Mouse (Mus musculus): ENCODE data around the gene Bet1l.

Bet1l gene

DNA sequence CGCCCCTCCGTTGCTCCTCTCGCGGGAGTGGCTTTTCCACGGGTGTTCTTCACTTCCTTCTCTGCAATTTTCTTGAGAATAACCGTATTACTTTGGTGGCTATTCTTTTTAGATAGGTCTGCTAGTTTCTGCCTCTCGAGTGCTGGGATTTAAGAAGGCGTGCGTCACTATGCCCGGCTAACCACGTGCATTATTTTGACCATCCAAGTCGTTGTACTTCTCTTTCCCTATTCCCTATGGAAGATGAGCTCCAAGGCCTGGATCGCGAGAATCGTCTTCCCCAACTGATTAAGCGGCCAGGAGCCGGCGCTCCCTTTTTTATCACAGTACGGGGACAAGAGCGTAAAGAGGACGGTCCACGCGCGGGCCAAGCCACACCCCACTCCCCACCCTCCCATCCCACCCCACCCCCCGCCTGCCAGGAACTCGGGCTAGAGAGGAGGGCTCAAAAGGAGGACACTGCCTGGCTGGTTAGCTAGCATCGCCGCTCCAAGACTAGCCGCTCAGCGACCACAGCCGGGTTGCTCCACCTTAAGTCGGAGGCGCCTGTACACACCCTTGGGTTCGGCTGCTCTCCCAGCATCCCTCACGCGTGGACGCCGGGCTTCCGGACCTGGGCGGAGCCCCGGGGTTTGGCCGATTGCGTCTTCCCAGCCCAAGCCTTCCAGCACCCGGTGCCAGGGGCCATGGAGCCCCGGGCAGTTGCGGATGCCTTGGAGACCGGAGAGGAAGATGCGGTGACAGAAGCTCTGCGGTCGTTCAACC lies 410 bp downstream of the Bet1l start, which contains the start of gene Ric8a:
Gene Ric8a (plus strand): TSS at position 173 of the 765 bp plus-strand sequence.
- DNase-seq, result peak; percentile 78 to 84

DNA sequence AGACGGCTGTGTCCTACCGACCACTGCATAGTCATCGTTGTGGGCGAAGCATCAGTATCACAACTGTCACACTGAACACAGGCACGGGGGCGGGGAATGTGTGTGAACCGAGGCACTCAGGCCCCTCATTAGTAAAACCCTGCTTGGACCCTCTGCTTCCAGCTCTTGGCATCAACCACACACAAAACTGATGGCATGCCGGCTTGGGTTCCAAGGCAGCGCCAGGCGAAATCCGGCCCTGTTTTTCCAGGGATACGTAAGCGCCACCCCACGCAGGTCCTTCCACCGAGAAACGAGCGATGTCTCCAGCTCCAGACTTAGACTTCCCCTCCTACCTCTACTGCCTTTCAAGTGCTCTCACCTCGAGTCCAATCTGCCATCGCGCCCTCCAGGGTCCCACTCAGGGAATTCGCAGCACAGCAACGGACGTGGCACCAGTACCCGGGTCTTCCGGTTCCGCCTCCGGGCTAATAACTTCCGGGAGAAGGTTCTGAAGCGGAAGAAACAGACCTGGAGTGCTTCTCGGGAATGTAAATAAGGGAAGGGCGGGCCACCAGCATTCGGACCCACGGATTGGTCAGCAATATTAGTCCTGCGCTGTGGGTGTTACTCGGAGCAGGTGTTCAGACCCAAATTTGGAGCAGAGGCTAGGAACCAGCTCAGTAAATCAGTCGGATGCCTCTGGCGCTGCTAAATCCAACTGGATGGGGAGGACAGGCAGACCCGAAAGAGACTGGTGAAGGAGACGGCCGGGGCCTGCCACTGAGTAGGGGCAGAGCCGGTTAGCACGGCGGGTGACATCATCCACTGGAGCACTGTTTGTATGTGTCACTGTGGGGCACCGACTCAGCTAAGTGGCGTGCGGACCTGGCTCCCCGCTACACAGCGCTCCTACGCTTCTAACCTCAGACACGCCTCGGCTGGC lies 1.3 kb downstream of the Bet1l start, which contains the start of gene Gm45785:
Gene Gm45785 (minus strand): TSS at position 472 of the 925 bp plus-strand sequence.
- peak; percentile 48 to 57 for DNase-seq

DNA sequence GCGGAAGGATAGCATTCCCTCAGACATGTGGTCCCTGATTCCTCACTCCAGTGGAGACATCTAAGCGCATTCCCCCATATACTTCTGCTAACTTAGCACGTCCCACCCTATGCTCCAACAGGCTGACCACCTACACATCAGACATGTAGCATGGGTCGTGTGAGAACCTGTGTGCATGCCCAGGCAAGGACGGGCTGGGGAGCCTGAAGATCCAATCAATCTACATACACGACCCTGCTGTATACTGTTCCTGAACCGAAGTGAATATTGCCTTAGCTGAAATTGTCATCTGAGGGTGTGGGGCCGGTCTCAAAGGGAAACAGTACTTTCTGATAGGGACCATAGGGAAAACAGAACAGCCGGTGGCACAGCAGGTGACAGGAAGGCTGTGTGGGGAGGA lies 2.2 kb downstream of the Bet1l start:
- DNase-seq, result no peak

- DNase-seq, result no peak
Measured at GRCm38 (mm10) chr7:140854483-140854882, 2.9 kb downstream of the Bet1l start.

DNA sequence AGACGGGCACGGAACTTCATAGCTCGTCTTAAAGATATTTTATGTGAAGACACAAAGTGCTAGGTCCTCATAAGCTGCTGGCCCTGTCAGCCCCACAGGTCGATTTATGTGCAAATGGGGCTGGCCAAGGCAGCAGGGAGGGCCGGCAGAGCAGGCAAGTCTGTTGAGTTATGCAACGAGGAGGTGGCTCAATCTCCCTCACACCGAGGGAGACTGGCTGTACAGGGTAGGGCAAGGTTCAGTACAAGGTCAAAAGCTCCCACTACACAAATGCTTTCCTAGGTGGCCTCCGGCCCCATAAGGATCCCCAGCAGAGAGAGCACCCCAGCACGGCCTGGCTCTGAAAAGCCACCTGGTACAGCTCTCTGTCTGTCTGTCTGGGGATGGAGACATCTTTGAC lies 4.0 kb downstream of the Bet1l start:
- no peak for DNase-seq

DNA sequence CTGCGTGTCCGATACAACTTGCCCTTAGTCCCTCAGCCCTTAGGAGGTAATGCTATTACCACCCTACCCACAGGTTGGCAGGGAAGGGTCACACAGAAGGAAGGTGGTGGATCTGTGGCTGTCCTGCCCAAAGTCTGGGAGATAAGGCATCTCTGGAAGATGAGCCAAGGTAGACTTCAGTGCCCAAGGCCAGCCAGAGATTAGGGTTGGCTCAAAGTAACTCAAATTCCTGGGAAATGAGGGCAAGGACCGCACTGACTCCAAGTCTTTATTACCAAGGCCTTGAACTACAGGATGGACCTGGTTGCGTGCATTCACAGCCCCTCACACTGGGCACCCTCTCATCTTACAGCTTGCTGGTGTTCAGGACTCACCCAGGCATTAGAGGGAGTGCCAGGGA lies 5.5 kb downstream of the Bet1l start:
- no peak for DNase-seq

DNA sequence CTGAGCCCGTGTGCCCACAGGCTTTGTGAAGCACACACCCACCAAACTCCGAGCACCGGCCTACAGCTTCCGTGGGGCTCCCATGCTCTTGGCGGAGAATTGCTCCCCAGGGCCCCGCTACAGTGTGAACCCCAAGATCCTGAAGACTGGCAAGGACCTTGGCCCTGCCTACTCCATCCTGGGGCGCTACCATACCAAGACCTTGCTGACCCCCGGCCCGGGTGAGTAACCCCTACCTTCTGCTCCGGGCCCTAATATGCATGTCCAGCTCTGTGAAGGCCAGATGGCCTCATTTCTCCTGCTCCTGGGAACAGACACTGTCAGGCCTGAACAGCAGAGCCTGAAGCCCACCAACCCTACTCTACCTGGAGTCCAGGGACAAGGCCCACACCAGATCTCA lies 8.8 kb downstream of the Bet1l start:
- no peak for DNase-seq

DNA sequence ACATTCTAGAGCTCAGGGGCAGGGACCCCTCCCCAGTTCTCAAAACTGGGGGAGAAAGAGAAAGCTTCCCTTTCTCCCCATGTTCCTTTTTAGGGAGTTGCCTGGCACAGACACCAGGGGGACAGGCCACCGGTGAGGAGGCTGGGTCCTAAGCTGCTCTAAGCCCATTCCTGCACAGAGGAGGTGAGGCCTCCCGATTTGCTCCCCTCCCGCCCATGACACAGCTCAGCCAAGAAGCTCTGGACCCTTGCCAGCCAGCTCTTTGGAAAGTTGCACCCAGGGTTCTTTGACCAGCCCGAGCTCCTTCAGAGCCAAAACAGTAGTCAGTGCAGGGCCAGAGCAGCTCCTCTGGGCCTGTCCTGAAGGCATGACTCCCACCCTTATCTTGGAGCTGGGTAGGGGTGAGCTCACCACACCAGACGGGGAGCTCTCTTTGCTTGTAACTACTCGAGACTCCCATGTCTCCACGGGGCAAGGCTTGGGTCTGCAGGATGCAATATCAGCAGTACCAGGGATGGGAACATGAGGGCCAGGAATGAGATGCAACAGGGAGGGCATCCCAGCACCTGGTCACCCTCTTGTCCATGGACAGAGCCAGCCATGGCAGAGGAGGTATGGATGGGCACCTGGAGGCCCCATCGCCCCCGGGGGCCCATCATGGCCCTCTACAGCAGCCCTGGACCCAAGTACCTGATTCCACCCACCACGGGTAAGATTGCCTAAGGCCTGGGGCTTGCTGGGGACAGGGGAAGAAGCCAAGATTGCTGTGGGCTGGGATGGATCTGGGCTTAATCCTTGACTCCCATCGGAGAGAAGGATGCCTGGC lies 9.4 kb downstream of the Bet1l start, which contains the start of gene Odf3:
Gene Odf3 (plus strand): TSS at position 51 of the 826 bp plus-strand sequence.
- DNase-seq, result no peak

DNA sequence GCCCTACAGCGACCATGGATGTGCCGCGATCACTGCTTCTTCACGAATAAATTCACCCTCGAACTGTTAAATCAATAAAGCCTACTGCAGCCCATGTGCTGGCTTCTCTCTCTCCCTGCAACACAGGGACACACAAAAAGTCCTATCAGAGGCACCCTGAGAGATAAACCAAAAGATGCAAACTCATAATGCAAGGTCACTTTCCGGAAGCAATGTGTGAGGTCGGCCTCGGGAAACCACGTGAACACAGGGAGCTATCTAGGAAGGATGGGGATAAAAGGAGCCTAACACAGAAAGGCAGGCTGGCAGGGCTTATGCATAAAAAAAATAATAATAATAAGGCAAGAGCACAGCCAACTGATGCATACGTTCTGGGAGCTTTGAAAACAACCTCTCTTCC lies 10.7 kb downstream of the Bet1l start:
- no peak for DNase-seq

- no peak for DNase-seq
Measured at GRCm38 (mm10) chr7:140845683-140846082, 11.7 kb downstream of the Bet1l start.

DNA sequence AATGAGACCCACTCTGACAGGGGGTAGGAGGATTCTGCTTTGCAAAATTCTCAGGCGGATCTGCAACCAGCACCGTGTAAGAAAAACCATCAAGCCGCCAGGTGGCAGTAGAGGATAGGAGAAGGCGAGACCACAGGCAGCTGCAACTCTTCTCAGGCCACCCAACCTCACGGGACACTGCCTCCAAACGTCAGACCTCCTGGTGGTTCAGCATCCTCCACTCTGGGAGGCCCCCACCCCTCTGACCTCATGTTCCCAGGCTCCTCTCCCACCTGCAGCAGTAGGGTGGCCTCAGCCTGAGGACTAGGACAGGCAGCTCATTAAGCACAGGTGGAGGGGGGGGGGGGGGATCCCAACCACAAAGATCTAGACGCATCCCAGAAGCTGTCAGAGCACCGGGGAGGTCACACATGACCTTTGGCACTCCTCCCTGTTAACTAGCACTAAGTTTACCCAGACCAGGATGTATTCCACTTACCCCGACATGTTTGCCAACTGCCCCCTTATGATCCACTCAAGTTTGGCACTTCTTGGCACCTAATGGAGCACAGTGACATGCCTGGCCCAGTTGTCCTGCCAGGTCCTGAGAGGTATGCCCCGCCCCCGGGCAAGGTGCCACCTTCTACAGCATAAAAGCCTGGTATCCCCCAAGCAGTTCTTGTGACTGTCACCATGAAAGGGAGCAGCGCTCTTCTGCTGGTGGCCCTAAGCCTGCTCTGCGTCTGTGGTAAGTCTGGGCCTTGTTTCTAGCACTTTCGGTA lies 12.3 kb downstream of the Bet1l start, which contains the start of gene Scgb1c1:
Gene Scgb1c1 (plus strand): TSS at position 643 of the 761 bp plus-strand sequence.
- peak; percentile 69 to 72 for DNase-seq

DNA sequence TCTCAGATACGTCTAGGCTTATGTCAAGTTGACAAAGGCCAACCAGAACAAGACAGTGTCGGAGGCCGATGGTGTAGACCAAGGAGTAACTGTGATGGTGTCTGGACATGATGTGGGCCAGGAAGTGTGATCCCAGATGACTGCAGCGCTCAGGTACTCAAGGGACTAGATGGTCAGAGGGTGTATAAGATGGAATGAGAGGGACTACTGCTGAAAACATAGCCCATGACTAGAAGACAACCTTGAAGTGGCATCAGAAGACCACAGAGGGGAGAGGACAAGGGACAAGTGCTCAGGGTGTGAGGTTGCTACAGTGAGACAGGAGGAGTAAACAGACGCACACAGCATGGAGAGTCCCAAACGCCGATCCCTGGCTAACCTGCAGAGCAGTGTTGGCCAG lies 13.6 kb downstream of the Bet1l start:
- DNase-seq, result no peak

GRCm38 (mm10) chr7:140840750-140841735 lies 16.3 kb downstream of the Bet1l start:
- no peak for DNase-seq

GRCm38 (mm10) chr7:140839556-140839955 lies 17.8 kb downstream of the Bet1l start:
- no peak for DNase-seq

- no peak for DNase-seq
Measured at GRCm38 (mm10) chr7:140836243-140837115, 20.9 kb downstream of the Bet1l start.

DNA sequence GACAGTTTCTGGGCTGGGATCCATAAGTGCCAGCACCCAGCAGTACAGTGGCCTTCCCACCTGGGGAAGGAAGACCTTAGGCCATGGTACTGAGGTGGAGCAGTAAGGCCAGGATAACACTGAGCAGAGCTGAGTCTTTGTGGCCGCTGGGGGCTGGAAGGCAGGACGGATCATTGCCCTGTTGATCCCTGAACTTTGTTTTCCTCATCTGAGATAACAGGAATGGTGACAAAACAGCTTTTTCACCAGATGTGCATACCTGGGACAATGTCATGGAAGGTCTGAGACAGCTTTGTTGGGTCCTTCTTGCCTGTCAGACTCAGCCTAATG lies 21.7 kb downstream of the Bet1l start:
- no peak for DNase-seq

GRCm38 (mm10) chr7:140834968-140835757 lies 22.2 kb downstream of the Bet1l start, which contains the start of gene Urah:
Urah (plus strand) TSS chr7:140835018.
- DNase-seq, result no peak

DNA sequence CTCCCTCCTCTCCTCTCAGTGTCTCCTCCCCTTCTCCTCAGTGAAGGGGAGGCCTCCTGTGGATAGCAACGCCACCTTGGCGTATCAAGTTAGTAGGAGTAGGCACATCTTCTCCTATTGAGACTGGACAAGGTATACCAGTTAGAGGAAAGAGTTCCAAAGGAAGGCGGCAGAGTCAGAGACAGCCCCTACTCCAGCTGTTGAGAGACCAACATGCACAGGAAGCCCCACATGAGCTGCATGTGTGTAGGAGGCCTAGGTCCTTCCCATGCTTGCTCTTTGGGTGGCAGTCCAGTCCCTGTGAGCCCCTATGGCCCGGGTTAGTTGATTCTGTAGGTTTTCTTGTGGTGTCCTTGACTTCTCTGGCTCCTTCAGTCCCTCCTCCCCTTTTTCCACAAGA lies 24.0 kb downstream of the Bet1l start:
- DNase-seq, result no peak

DNA sequence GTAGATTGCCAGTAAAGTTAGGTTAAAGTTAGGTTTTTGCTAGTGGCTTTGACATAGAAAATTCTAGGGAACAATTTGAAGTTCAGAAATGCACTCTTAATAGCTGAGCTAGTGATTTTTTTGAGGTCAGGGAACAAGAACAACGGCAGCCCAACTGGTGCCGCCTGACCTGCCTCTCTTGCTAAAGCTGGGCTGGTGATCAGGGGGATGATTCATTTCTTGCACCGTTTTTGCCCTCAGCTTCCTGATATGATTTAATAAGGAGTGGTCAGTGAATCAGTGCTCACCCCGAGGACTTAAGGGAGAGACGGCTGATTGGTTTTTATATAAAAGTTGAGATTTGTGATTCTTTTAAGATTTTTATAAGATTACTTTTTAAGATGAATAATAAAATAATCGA lies 25.9 kb downstream of the Bet1l start:
- no peak for DNase-seq

Data from thymus, adult 18-20 months (tissue).